Mouse (Mus musculus): ENCODE results near the gene Rasgef1b. TPM values are rescaled to one million over a fixed set of nuclear protein-coding genes. Genes with fewer than 3 reads are reported as not detected.

The Rasgef1b gene
- polyA plus RNA-seq, 1 experiment from 2014 or later = 31.1 TPM

DNA sequence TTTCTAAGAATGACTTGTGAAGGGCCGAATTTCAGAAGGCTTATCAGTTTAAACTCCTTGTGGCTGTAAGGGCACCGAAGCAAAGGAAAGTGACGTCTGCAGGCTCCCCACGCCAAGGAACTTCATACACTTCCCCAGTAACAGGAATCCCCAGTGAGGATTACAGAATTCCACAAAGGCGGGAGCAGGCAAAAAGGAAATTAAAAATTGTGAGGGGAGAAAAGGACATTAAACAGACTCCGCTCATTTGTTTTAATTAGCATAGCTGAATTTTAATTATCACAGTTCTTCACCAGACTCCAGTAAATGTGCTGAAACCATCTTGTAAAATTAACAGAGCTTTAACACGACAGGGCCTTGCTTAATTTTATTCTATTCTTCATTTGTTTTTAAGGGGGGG lies 17.2 kb upstream of the Rasgef1b start:
- no peak overlapping the region for H3K4me3 ChIP-seq (ENCODE audit: low read length)
- H3K9me3 ChIP-seq (replicated peaks; ENCODE audit: control insufficient read depth, low read length) = no peaks in the 10 kb centered on the region; the same call in 1 of the 2 replicates
- 57% methylated on average over 7 of the region's 7 CpGs for WGBS
- H3K4me1 ChIP-seq (ENCODE audit: control insufficient read depth, insufficient read depth, low read length) = no peaks in the 10 kb centered on the region
- ATAC-seq (replicated peaks; ENCODE audit: extremely low read depth, insufficient read depth, low FRiP score) = no peak
- H3K36me3 ChIP-seq (ENCODE audit: control insufficient read depth, insufficient read depth) = no peaks in the 10 kb centered on the region
- no peaks in the 10 kb centered on the region for H3K27me3 ChIP-seq (ENCODE audit: control insufficient read depth, insufficient read depth, low read length)
- no peak overlapping the region for H3K4me2 ChIP-seq (ENCODE audit: low read depth, low read length)
- H3K27ac ChIP-seq (ENCODE audit: low read length) = no peak overlapping the region
- no peak overlapping the region for H3K9ac ChIP-seq (ENCODE audit: low read length)

DNA sequence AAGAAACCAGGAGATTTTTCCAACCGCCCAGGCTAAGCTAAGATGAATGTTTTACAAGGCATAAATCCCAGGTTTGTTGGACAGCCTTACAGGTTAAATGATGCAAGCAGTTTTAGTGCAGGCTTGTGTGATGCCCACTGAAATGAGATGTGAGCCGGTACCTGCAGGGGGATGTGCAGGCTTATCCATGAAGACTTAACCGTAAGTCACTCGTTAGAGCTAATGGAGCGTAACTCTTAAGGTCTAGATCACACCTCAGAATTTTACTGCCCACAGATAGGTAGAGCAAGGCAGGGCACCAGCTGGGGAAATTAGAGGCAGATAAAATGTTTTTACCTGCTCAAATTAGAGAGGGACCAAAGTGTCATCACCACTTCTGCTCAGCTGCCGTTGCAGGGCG lies 14.0 kb upstream of the Rasgef1b start:
- ATAC-seq (replicated peaks; ENCODE audit: extremely low read depth, insufficient read depth, low FRiP score) = no peak
- H3K27me3 ChIP-seq (ENCODE audit: control insufficient read depth, insufficient read depth, low read length) = no peaks in the 10 kb centered on the region
- H3K27ac ChIP-seq (ENCODE audit: low read length) = no peak overlapping the region
- no peaks in the 10 kb centered on the region for H3K4me1 ChIP-seq (ENCODE audit: control insufficient read depth, insufficient read depth, low read length)
- H3K9ac ChIP-seq (ENCODE audit: low read length) = no peak overlapping the region
- 86% methylated on average over 7 of the region's 7 CpGs for WGBS
- H3K9me3 ChIP-seq (replicated peaks; ENCODE audit: control insufficient read depth, low read length) = no peaks in the 10 kb centered on the region
- no peak overlapping the region for H3K4me2 ChIP-seq (ENCODE audit: low read depth, low read length)
- no peak overlapping the region for H3K4me3 ChIP-seq (ENCODE audit: low read length)
- no peaks in the 10 kb centered on the region for H3K36me3 ChIP-seq (ENCODE audit: control insufficient read depth, insufficient read depth)

- Histone ChIP-seq H3K27ac (ENCODE audit: low read length) (no peak overlapping the region), H3K4me3 (ENCODE audit: low read length) (no peak overlapping the region), H3K9me3 (replicated peaks; ENCODE audit: control insufficient read depth, low read length) (no peaks in the 10 kb centered on the region), H3K4me1 (ENCODE audit: control insufficient read depth, insufficient read depth, low read length) (no peaks in the 10 kb centered on the region), H3K9ac (ENCODE audit: low read length) (no peak overlapping the region), H3K36me3 (ENCODE audit: control insufficient read depth, insufficient read depth) (no peaks in the 10 kb centered on the region), H3K27me3 (ENCODE audit: control insufficient read depth, insufficient read depth, low read length) (no peaks in the 10 kb centered on the region), H3K4me2 (ENCODE audit: low read depth, low read length) (no peak overlapping the region)
- ATAC-seq (replicated peaks; ENCODE audit: extremely low read depth, insufficient read depth, low FRiP score) = no peak
- 63% methylated on average over 8 of the region's 8 CpGs for WGBS
Observed at GRCm38 (mm10) chr5:99742056-99742455, 13.2 kb upstream of the Rasgef1b start.

DNA sequence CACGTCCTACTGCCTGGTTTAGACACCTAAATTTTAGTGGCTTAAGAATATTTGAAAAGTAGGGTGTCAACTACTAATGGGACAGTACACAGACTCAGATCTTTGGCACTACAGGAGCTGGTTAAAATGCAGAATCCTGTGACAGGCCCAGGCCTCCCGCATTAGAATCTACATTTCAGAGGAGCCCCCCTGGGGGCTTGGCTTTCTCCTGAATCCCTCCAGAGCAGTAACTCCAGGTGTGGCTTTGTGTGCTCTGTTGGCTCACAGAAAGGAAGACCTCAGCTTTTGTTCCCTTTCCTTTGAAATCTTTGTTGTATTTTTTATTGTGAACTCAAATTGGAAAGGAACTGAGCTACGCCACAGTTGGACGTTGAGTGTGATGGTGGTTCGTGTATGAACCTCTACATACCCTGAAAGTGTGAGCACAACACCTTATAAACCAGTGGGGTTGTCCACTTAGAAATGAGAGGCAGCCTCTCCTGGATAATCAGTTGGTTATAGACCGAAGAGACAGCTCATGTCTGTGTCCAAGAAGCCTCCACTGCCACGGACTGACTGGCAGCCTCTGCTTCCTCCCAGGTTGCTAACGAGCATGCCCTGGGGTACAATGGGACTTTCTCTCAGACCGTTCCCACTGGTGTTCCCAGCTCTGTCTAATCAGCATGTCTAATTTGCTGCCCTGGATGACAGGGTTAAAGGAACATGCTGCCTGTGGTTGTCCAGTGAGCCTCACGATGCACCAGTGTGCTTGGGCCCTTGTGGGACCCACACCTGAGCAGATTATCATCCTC lies 9.3 kb upstream of the Rasgef1b start:
- H3K4me3 ChIP-seq (ENCODE audit: low read length) = no peak overlapping the region
- H3K4me1 ChIP-seq (ENCODE audit: control insufficient read depth, insufficient read depth, low read length) = no peaks in the 10 kb centered on the region
- no peaks in the 10 kb centered on the region for H3K9me3 ChIP-seq (replicated peaks; ENCODE audit: control insufficient read depth, low read length)
- no peak overlapping the region for H3K4me2 ChIP-seq (ENCODE audit: low read depth, low read length)
- ATAC-seq (replicated peaks; ENCODE audit: extremely low read depth, insufficient read depth, low FRiP score) = no peak
- 53% methylated on average over 10 of the region's 10 CpGs for WGBS
- no peaks in the 10 kb centered on the region for H3K36me3 ChIP-seq (ENCODE audit: control insufficient read depth, insufficient read depth)
- no peak overlapping the region for H3K27ac ChIP-seq (ENCODE audit: low read length)
- H3K9ac ChIP-seq (ENCODE audit: low read length) = no peak overlapping the region
- H3K27me3 ChIP-seq (ENCODE audit: control insufficient read depth, insufficient read depth, low read length) = no peaks in the 10 kb centered on the region

- H3K4me3 ChIP-seq (ENCODE audit: low read length) = no peak overlapping the region
- no peaks in the 10 kb centered on the region for H3K9me3 ChIP-seq (replicated peaks; ENCODE audit: control insufficient read depth, low read length)
- no peak overlapping the region for H3K9ac ChIP-seq (ENCODE audit: low read length)
- no peak overlapping the region for H3K4me2 ChIP-seq (ENCODE audit: low read depth, low read length)
- no peak for ATAC-seq (replicated peaks; ENCODE audit: extremely low read depth, insufficient read depth, low FRiP score)
- H3K4me1 ChIP-seq (ENCODE audit: control insufficient read depth, insufficient read depth, low read length) = peaks cover 3% of the 10 kb centered on the region
- peaks cover 8% of the 10 kb centered on the region; the same call in 1 of the 2 replicates for H3K27me3 ChIP-seq (ENCODE audit: control insufficient read depth, insufficient read depth, low read length)
- H3K36me3 ChIP-seq (ENCODE audit: control insufficient read depth, insufficient read depth) = no peaks in the 10 kb centered on the region
- 90% methylated on average over 1 of the region's 1 CpGs for WGBS
- H3K27ac ChIP-seq (ENCODE audit: low read length) = no peak overlapping the region
Observed at GRCm38 (mm10) chr5:99729931-99730330, 1.1 kb upstream of the Rasgef1b start.

GRCm38 (mm10) chr5:99729361-99729882 lies 557 bp upstream of the Rasgef1b start:
- no peaks in the 10 kb centered on the region for H3K36me3 ChIP-seq (ENCODE audit: control insufficient read depth, insufficient read depth)
- H3K9ac ChIP-seq (ENCODE audit: low read length) = peak overlapping the region; percentile 55; the same call in 1 of the 2 replicates
- H3K4me3 ChIP-seq (ENCODE audit: low read length) = peak overlapping the region; percentile 41
- H3K9me3 ChIP-seq (replicated peaks; ENCODE audit: control insufficient read depth, low read length) = no peaks in the 10 kb centered on the region
- no peak overlapping the region for H3K27ac ChIP-seq (ENCODE audit: low read length)
- H3K4me2 ChIP-seq (ENCODE audit: low read depth, low read length) = peak overlapping the region; percentile 98
- WGBS = 4% methylated on average over 18 of the region's 18 CpGs
- H3K27me3 ChIP-seq (ENCODE audit: control insufficient read depth, insufficient read depth, low read length) = peaks cover 8% of the 10 kb centered on the region; the same call in 1 of the 2 replicates
- ATAC-seq (replicated peaks; ENCODE audit: extremely low read depth, insufficient read depth, low FRiP score) = peak; percentile 46
- peaks cover 8% of the 10 kb centered on the region for H3K4me1 ChIP-seq (ENCODE audit: control insufficient read depth, insufficient read depth, low read length)

- Histone ChIP-seq H3K36me3 (ENCODE audit: control insufficient read depth, insufficient read depth) (no peaks in the 10 kb centered on the region), H3K27me3 (ENCODE audit: control insufficient read depth, insufficient read depth, low read length) (peaks cover 8% of the 10 kb centered on the region; the same call in 1 of the 2 replicates), H3K27ac (ENCODE audit: low read length) (no peak overlapping the region), H3K9ac (ENCODE audit: low read length) (peak overlapping the region; percentile 86), H3K4me2 (ENCODE audit: low read depth, low read length) (peak overlapping the region; percentile 98), H3K4me3 (ENCODE audit: low read length) (peak overlapping the region; percentile 86), H3K9me3 (replicated peaks; ENCODE audit: control insufficient read depth, low read length) (no peaks in the 10 kb centered on the region), H3K4me1 (ENCODE audit: control insufficient read depth, insufficient read depth, low read length) (peaks cover 12% of the 10 kb centered on the region)
- WGBS = under 1% methylated on average over 15 of the region's 15 CpGs
- ATAC-seq (replicated peaks; ENCODE audit: extremely low read depth, insufficient read depth, low FRiP score) = no peak
Observed at GRCm38 (mm10) chr5:99728027-99728451, 826 bp downstream of the Rasgef1b start.

DNA sequence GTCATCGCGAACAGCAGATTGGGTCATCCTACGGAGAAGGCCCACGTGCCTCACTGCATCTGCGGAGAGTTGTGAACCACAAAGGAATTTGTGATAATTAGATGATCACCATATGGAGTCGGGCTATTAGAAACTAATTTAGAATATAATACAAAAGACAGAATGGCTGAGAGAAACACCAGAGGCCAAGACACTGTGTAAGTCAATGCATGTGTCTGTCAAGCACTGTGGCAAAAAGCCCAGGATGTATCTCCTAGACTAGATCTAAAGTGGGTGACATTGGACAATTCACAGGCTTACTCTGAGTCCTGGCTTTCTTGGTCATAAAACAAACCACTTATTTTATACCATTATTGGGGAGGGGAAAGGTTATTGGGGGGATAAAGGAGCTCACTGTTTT lies 4.9 kb downstream of the Rasgef1b start:
- Histone ChIP-seq H3K27ac (ENCODE audit: low read length) (no peak overlapping the region), H3K9ac (ENCODE audit: low read length) (no peak overlapping the region), H3K36me3 (ENCODE audit: control insufficient read depth, insufficient read depth) (no peaks in the 10 kb centered on the region), H3K4me1 (ENCODE audit: control insufficient read depth, insufficient read depth, low read length) (peaks cover 9% of the 10 kb centered on the region), H3K27me3 (ENCODE audit: control insufficient read depth, insufficient read depth, low read length) (no peaks in the 10 kb centered on the region), H3K4me2 (ENCODE audit: low read depth, low read length) (no peak overlapping the region), H3K4me3 (ENCODE audit: low read length) (no peak overlapping the region), H3K9me3 (replicated peaks; ENCODE audit: control insufficient read depth, low read length) (no peaks in the 10 kb centered on the region)
- ATAC-seq (replicated peaks; ENCODE audit: extremely low read depth, insufficient read depth, low FRiP score) = 0 out of 2 replicates have a peak, but pooled peaks have one; percentile 38
- WGBS = 48% methylated on average over 6 of the region's 6 CpGs

DNA sequence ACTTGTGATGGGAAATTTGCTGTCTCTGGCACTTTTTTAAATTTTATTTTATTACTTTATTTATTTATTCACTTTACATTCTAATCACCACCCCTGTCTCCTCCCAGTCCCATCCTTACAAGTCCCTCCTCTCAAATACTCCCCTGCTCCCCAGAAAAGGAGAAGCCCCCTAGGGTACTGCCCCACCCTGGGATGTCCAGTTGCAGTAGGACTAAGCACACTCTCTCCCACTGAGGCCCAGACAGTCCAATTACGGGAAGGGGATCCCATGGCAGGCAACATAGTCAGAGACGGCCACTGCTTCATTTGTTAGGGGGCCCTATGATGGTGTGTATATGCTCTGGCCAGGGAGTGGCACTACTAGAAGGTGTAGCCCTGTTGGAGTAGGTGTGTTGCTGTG lies 6.6 kb downstream of the Rasgef1b start:
- H3K4me3 ChIP-seq (ENCODE audit: low read length) = no peak overlapping the region
- no peak overlapping the region for H3K9ac ChIP-seq (ENCODE audit: low read length)
- H3K9me3 ChIP-seq (replicated peaks; ENCODE audit: control insufficient read depth, low read length) = no peaks in the 10 kb centered on the region
- no peaks in the 10 kb centered on the region for H3K36me3 ChIP-seq (ENCODE audit: control insufficient read depth, insufficient read depth)
- no peak overlapping the region for H3K27ac ChIP-seq (ENCODE audit: low read length)
- no peak overlapping the region for H3K4me2 ChIP-seq (ENCODE audit: low read depth, low read length)
- no peaks in the 10 kb centered on the region for H3K27me3 ChIP-seq (ENCODE audit: control insufficient read depth, insufficient read depth, low read length)
- H3K4me1 ChIP-seq (ENCODE audit: control insufficient read depth, insufficient read depth, low read length) = peaks cover 9% of the 10 kb centered on the region
- 83% methylated on average over 2 of the region's 2 CpGs for WGBS
- no peak for ATAC-seq (replicated peaks; ENCODE audit: extremely low read depth, insufficient read depth, low FRiP score)

Measured in heart, embryonic 16.5 days (tissue).